ENCODE assay signal across 33 mouse cellular contexts in genomic region chr8:77825786-77826185, GRCm38 (mm10).
A peak's percentile ranks its signal among the peaks of the same experiment; 100 is the strongest.
DNase-seq lines count a peak whose midpoint lies in the region; ATAC-seq and TF ChIP-seq lines count a peak whose summit lies in the region.
"Had no signal": no experiment of that assay in that cellular context is flagged by ENCODE, and none has a peak within 500 bp of the region (broad histone marks: within the 10 kb centered on the region; RNA-seq: fewer than 3 reads in every experiment).

No protein-coding gene starts in this region.

- no peak overlapping the region for H3K4me3 ChIP-seq in hindbrain, embryonic 16.5 days (ENCODE audit: low read length)
- H3K4me3 ChIP-seq in hindbrain, postnatal 0 days (ENCODE audit: low read length), result no peak overlapping the region
- H3K4me3 ChIP-seq in myocyte, result no peak overlapping the region
- H3K4me3 ChIP-seq: embryonic facial prominence, embryonic 12.5 days; forebrain, embryonic 13.5 days; hindbrain, embryonic 10.5 days; hindbrain, embryonic 15.5 days; kidney, embryonic 15.5 days; left cerebral cortex, adult 2 months; limb, embryonic 13.5 days; lung, embryonic 15.5 days; megakaryocyte, embryonic 14.5 days; midbrain, embryonic 12.5 days; neural tube, embryonic 13.5 days had no signal

- H3K9me3 ChIP-seq in hindbrain, embryonic 16.5 days (ENCODE audit: control insufficient read depth, low read length), result no peaks in the 10 kb centered on the region
- H3K9me3 ChIP-seq in hindbrain, postnatal 0 days (ENCODE audit: low read length), result no peaks in the 10 kb centered on the region
- H3K9me3 ChIP-seq: embryonic facial prominence, embryonic 12.5 days; forebrain, embryonic 13.5 days; hindbrain, embryonic 10.5 days; hindbrain, embryonic 15.5 days; kidney, embryonic 15.5 days; limb, embryonic 13.5 days; lung, embryonic 15.5 days; megakaryocyte, embryonic 14.5 days; midbrain, embryonic 12.5 days; neural tube, embryonic 13.5 days had no signal

- no peak for TF ChIP-seq CTCF in hindbrain, postnatal 0 days (IDR thresholded peaks at IDR 0.05; ENCODE audit: low read depth)

- no peak for TF ChIP-seq POLR2A in myocyte (IDR thresholded peaks at IDR 0.05; ENCODE audit: insufficient read length, low read depth)

- WGBS in hindbrain, embryonic 16.5 days, result 79% methylated on average over 1 of the region's 1 CpGs
- WGBS in hindbrain, postnatal 0 days, result 81% methylated on average over 1 of the region's 1 CpGs

- no peak for DNase-seq in hindbrain, postnatal 0 days (ENCODE audit: low spot score)
- DNase-seq in 3T3-L1 (ENCODE audit: low read depth, low spot score), result peak; percentile 44
- DNase-seq in adipocyte (ENCODE audit: low spot score), result peak; percentile 45
- no peak for DNase-seq in cerebellum, adult 9-10 months
- DNase-seq in testis, postnatal 14 days (ENCODE audit: low spot score), result no peak
- DNase-seq: adrenal gland, postnatal 10 days; B cell, adult 2 months; cerebellum, adult 8-10 months; cerebellum, postnatal 36 days; gastrocnemius, postnatal 25 days; heart, adult 18-20 months; heart, postnatal 10 days; kidney, adult 18-20 months; kidney, postnatal 25 days; lung, postnatal 4 days; thymus, adult 2 months; thymus, postnatal 4 days had no signal

- H3K27me3 ChIP-seq in hindbrain, embryonic 16.5 days (replicated peaks; ENCODE audit: control insufficient read depth, insufficient read depth, low read length), result no peaks in the 10 kb centered on the region
- H3K27me3 ChIP-seq in hindbrain, postnatal 0 days (ENCODE audit: insufficient read depth, low read length), result no peaks in the 10 kb centered on the region
- no peaks in the 10 kb centered on the region for H3K27me3 ChIP-seq in myocyte (ENCODE audit: control insufficient read depth, insufficient read depth, insufficient read length)
- H3K27me3 ChIP-seq: embryonic facial prominence, embryonic 12.5 days; forebrain, embryonic 13.5 days; hindbrain, embryonic 15.5 days; kidney, embryonic 15.5 days; limb, embryonic 13.5 days; lung, embryonic 15.5 days; megakaryocyte, embryonic 14.5 days; midbrain, embryonic 12.5 days; neural tube, embryonic 13.5 days had no signal

- H3K36me3 ChIP-seq in hindbrain, embryonic 16.5 days (ENCODE audit: control insufficient read depth, insufficient read depth, low read length), result no peaks in the 10 kb centered on the region
- no peaks in the 10 kb centered on the region for H3K36me3 ChIP-seq in hindbrain, postnatal 0 days (ENCODE audit: insufficient read depth, low read length)
- H3K36me3 ChIP-seq in myocyte (ENCODE audit: control insufficient read depth, insufficient read depth), result no peaks in the 10 kb centered on the region
- H3K36me3 ChIP-seq: embryonic facial prominence, embryonic 12.5 days; hindbrain, embryonic 10.5 days; hindbrain, embryonic 15.5 days; kidney, embryonic 15.5 days; limb, embryonic 13.5 days; lung, embryonic 15.5 days; midbrain, embryonic 12.5 days; neural tube, embryonic 13.5 days had no signal

- H3K4me2 ChIP-seq in hindbrain, embryonic 16.5 days (ENCODE audit: low read length), result no peak overlapping the region
- H3K4me2 ChIP-seq in hindbrain, postnatal 0 days (ENCODE audit: low read depth, low read length), result no peak overlapping the region
- H3K4me2 ChIP-seq in myocyte (ENCODE audit: low read depth), result peak overlapping the region; percentile 60
- H3K4me2 ChIP-seq: embryonic facial prominence, embryonic 12.5 days; forebrain, embryonic 13.5 days; heart, embryonic 11.5 days; hindbrain, embryonic 15.5 days; kidney, embryonic 15.5 days; limb, embryonic 13.5 days; liver, embryonic 11.5 days; lung, embryonic 15.5 days; midbrain, embryonic 12.5 days; neural tube, embryonic 13.5 days had no signal

- no peak overlapping the region for H3K9ac ChIP-seq in hindbrain, embryonic 16.5 days (ENCODE audit: low read depth, low read length)
- H3K9ac ChIP-seq in hindbrain, postnatal 0 days (replicated peaks; ENCODE audit: low read length), result no peak overlapping the region
- H3K9ac ChIP-seq: embryonic facial prominence, embryonic 12.5 days; forebrain, embryonic 13.5 days; hindbrain, embryonic 15.5 days; kidney, embryonic 15.5 days; limb, embryonic 13.5 days; lung, embryonic 15.5 days; midbrain, embryonic 12.5 days; neural tube, embryonic 13.5 days had no signal

- no peaks in the 10 kb centered on the region for H3K79me2 ChIP-seq in myocyte (ENCODE audit: control insufficient read depth, insufficient read depth)

- no peaks in the 10 kb centered on the region for H3K4me1 ChIP-seq in hindbrain, embryonic 16.5 days (ENCODE audit: control insufficient read depth, insufficient read depth, low read depth, low read length)
- no peaks in the 10 kb centered on the region for H3K4me1 ChIP-seq in hindbrain, postnatal 0 days (ENCODE audit: insufficient read depth, low read length)
- H3K4me1 ChIP-seq: megakaryocyte, embryonic 14.5 days had no signal

- no peak overlapping the region for H3ac ChIP-seq in myocyte (ENCODE audit: control insufficient read depth, insufficient read length)

- 0 out of 2 replicates have a peak, but pooled peaks have one; percentile 34 for ATAC-seq in hindbrain, embryonic 16.5 days
- no peak for ATAC-seq in hindbrain, postnatal 0 days
- ATAC-seq: activated CD4-positive, CD25-positive, alpha-beta regulatory T cell, adult 4 months; forebrain, embryonic 13.5 days had no signal

- H3K27ac ChIP-seq in hindbrain, embryonic 16.5 days (ENCODE audit: low read depth, low read length), result no peak overlapping the region
- H3K27ac ChIP-seq in hindbrain, postnatal 0 days, result no peak overlapping the region
- H3K27ac ChIP-seq: embryonic facial prominence, embryonic 12.5 days; forebrain, embryonic 13.5 days; hindbrain, embryonic 10.5 days; hindbrain, embryonic 15.5 days; kidney, embryonic 15.5 days; left cerebral cortex, adult 2 months; limb, embryonic 13.5 days; lung, embryonic 15.5 days; midbrain, embryonic 12.5 days; neural tube, embryonic 13.5 days had no signal

TF ChIP-seq in myocyte, 11 proteins besides CTCF, POLR2A, EP300 and RAD21:
- TF ChIP-seq TCF3 (IDR thresholded peaks at IDR 0.05; ENCODE audit: insufficient read length, low read depth), result no peak
- TF ChIP-seq CEBPB (IDR thresholded peaks at IDR 0.05; ENCODE audit: insufficient read depth, poor library complexity, severe bottlenecking), result no peak
- no peak for TF ChIP-seq SRF (IDR thresholded peaks at IDR 0.05; ENCODE audit: control insufficient read depth, insufficient read length, low read depth)
- no peak for TF ChIP-seq POLR2AphosphoS2 (IDR thresholded peaks at IDR 0.05; ENCODE audit: insufficient read length, low read depth)
- no peak for TF ChIP-seq MYOG (IDR thresholded peaks at IDR 0.05; ENCODE audit: control insufficient read depth in 1 of 3, insufficient read depth in 1 of 3, insufficient read length in 2 of 3, low read depth in 2 of 3)
- TF ChIP-seq TCF12 (IDR thresholded peaks at IDR 0.05; ENCODE audit: insufficient read depth, poor library complexity, severe bottlenecking), result no peak
- TF ChIP-seq MYOD1 (IDR thresholded peaks at IDR 0.05; ENCODE audit: control insufficient read depth in 1 of 3, insufficient read length in 2 of 3, low read depth in 2 of 3), result no peak
- TF ChIP-seq MAX (IDR thresholded peaks at IDR 0.05; ENCODE audit: low read depth), result no peak
- no peak for TF ChIP-seq E2F4 (IDR thresholded peaks at IDR 0.05; ENCODE audit: insufficient read depth)
- no peak for TF ChIP-seq REST (IDR thresholded peaks at IDR 0.05; ENCODE audit: insufficient read depth, insufficient read length)
- no peak for TF ChIP-seq USF1 (IDR thresholded peaks at IDR 0.05; ENCODE audit: low read depth)

Comparison
In these comparisons a context has a peak if more than half of its experiments do, and no peak if none do; other contexts are left out.
1. DNase-seq: peak in 3T3-L1 (single experiment) and adipocyte (single experiment); none in hindbrain, postnatal 0 days (single experiment), cerebellum, adult 9-10 months (single experiment) and testis, postnatal 14 days (single experiment).